Mouse (Mus musculus): Measurements from ENCODE around the gene Tpm4.

Gene Tpm4

GRCm38 (mm10) chr8:72190215-72190539 lies 55.4 kb downstream of the Tpm4 start:
- DNase-seq, result no peak

- DNase-seq, result no peak
Measured at GRCm38 (mm10) chr8:72192065-72192464, 57.3 kb downstream of the Tpm4 start.

- DNase-seq, result no peak
Measured at GRCm38 (mm10) chr8:72197997-72198396, 63.2 kb downstream of the Tpm4 start.

Data from right cerebral cortex, postnatal 4 days (tissue).